Mouse (Mus musculus) brain, embryonic 14.5 days (tissue): ENCODE results near the gene Pex11b.
A peak's percentile ranks its signal among the peaks of the same experiment; 100 is the strongest.

Source experiments
- CTCF ChIP-seq: fragments of 200-500 bp; IDR thresholded peaks from 2 replicates; pipeline ENCODE4 v1.5.1; 2012; ENCODE audit warnings: inconsistent platforms, mild to moderate bottlenecking, moderate library complexity, borderline replicate concordance; ENCODE audit not compliant: insufficient read depth, insufficient read length; ENCODE audit errors: extremely low read depth
- POLR2A ChIP-seq: fragments of 200-500 bp; IDR thresholded peaks from 2 replicates; pipeline ENCODE4 v1.6.1; 2012; ENCODE audit warnings: mild to moderate bottlenecking, inconsistent platforms, borderline replicate concordance; ENCODE audit not compliant: poor library complexity, insufficient read depth, insufficient read length, severe bottlenecking; ENCODE audit errors: extremely low read depth

DNA sequence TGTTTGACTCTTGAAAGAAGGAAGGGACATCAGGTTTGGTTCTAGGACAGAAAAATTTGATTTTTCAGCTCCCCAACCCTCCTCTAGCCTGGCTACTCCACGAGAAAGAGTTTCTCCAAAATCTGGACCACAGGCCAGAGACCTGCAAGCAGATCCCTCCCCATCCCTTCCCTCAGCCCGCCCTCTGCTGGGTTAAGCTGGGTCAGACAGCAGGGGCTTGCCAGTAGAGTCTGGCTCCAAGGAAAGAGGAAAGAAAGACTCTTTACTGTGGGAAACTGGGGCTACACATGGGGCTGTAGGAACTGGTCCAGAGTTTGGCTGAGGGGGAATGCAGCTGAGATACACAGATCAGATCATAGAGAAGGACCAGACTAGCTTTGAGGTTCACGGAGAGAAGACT is 57.3 kb downstream of the Pex11b start:
- TF ChIP-seq CTCF (peak; percentile 27; the same call in 1 of the 2 replicates), POLR2A (no peak)
